Mouse (Mus musculus): ENCODE measurements at regions not wholly inside any gene's neighbourhood (a gene's known extent, or its start where the extent isn't known, plus 50 kb on each side); places are given as distances from the start of the nearest gene placed in this dataset.

- H3K27me3 ChIP-seq (ENCODE audit: insufficient read depth, low read length), result no peaks in the 10 kb centered on the region
- no peak overlapping the region for H3K4me3 ChIP-seq (replicated peaks; ENCODE audit: low read depth, low read length)
- H3K9me3 ChIP-seq (replicated peaks; ENCODE audit: low read length), result no peaks in the 10 kb centered on the region
- no peak overlapping the region for H3K9ac ChIP-seq (ENCODE audit: low read depth, low read length)
- no peaks in the 10 kb centered on the region for H3K36me3 ChIP-seq (ENCODE audit: insufficient read depth, low read length)
- no peak for TF ChIP-seq CTCF (IDR thresholded peaks at IDR 0.05; ENCODE audit: low read depth)
- no peak overlapping the region for H3K27ac ChIP-seq
- 91% methylated on average over 9 of the region's 9 CpGs for WGBS
- H3K4me1 ChIP-seq (replicated peaks; ENCODE audit: insufficient read depth, low read length), result no peaks in the 10 kb centered on the region
- DNase-seq (ENCODE audit: low spot score) (no peak), ATAC-seq (replicated peaks; ENCODE audit: low FRiP score, low read depth) (no peak)
- H3K4me2 ChIP-seq (ENCODE audit: low read length), result no peak overlapping the region
Observed at GRCm38 (mm10) chr10:9044746-9045370, 159.0 kb upstream of the Sash1 start.

DNA sequence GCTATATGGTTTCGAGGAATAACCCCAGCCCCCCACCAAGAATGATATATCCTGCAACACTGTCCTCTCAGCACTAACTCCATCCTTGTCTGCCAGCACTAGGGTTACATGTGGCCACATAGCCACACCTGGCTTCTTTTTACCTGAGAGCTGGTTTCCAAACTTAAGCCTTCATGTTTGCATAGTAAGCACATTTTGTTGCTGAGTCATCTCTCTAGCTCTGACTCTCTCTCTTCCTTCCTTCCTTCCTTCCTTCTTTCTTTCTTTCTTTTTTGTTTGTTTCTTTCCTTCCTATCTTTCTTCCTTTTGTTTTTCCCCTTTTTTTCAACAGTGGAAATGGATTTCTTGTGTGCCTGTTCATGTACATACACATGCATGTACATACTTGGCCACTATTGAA lies 157.6 kb upstream of the Sash1 start:
- Histone ChIP-seq H3K4me1 (replicated peaks; ENCODE audit: insufficient read depth, low read length) (no peaks in the 10 kb centered on the region), H3K36me3 (ENCODE audit: insufficient read depth, low read length) (no peaks in the 10 kb centered on the region), H3K4me3 (replicated peaks; ENCODE audit: low read depth, low read length) (no peak overlapping the region), H3K27me3 (ENCODE audit: insufficient read depth, low read length) (no peaks in the 10 kb centered on the region), H3K4me2 (ENCODE audit: low read length) (no peak overlapping the region), H3K27ac (no peak overlapping the region), H3K9ac (ENCODE audit: low read depth, low read length) (no peak overlapping the region), H3K9me3 (replicated peaks; ENCODE audit: low read length) (no peaks in the 10 kb centered on the region)
- WGBS, result 94% methylated on average over 1 of the region's 1 CpGs
- DNase-seq (ENCODE audit: low spot score) (no peak), ATAC-seq (replicated peaks; ENCODE audit: low FRiP score, low read depth) (no peak)
- TF ChIP-seq CTCF (IDR thresholded peaks at IDR 0.05; ENCODE audit: low read depth), result no peak

GRCm38 (mm10) chr10:9030486-9030885 lies 144.6 kb upstream of the Sash1 start:
- H3K27ac ChIP-seq, result no peak overlapping the region
- H3K4me1 ChIP-seq (replicated peaks; ENCODE audit: insufficient read depth, low read length), result no peaks in the 10 kb centered on the region
- no peak overlapping the region for H3K4me2 ChIP-seq (ENCODE audit: low read length)
- no peaks in the 10 kb centered on the region for H3K9me3 ChIP-seq (replicated peaks; ENCODE audit: low read length)
- H3K9ac ChIP-seq (ENCODE audit: low read depth, low read length), result no peak overlapping the region
- TF ChIP-seq CTCF (IDR thresholded peaks at IDR 0.05; ENCODE audit: low read depth), result no peak
- no peak for ATAC-seq (replicated peaks; ENCODE audit: low FRiP score, low read depth)
- WGBS, result 86% methylated on average over 6 of the region's 6 CpGs
- no peak for DNase-seq (ENCODE audit: low spot score)
- H3K4me3 ChIP-seq (replicated peaks; ENCODE audit: low read depth, low read length), result no peak overlapping the region
- no peaks in the 10 kb centered on the region for H3K36me3 ChIP-seq (ENCODE audit: insufficient read depth, low read length)
- no peaks in the 10 kb centered on the region for H3K27me3 ChIP-seq (ENCODE audit: insufficient read depth, low read length)

DNA sequence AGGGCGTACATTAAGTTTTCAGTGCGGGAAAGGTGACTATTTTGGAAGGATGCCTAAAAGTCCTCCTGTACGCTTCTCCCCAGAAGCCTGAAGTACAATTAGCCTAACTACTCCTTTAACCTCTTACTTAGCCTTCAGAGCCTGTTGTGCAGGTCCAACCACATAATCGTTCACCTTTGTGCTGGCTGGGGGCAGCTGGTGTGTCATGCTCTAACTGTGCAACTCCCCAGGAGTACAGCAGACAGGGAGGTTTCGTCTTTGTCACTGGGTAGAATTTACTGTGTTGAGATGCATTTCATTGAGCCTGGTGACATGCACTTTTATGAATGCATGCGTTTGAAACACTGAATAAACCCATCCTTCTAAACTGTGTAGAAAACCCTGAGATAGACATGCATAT lies 143.6 kb upstream of the Sash1 start:
- Histone ChIP-seq H3K27ac (no peak overlapping the region), H3K4me2 (ENCODE audit: low read length) (no peak overlapping the region), H3K9ac (ENCODE audit: low read depth, low read length) (no peak overlapping the region), H3K27me3 (ENCODE audit: insufficient read depth, low read length) (no peaks in the 10 kb centered on the region), H3K9me3 (replicated peaks; ENCODE audit: low read length) (no peaks in the 10 kb centered on the region), H3K4me3 (replicated peaks; ENCODE audit: low read depth, low read length) (no peak overlapping the region), H3K4me1 (replicated peaks; ENCODE audit: insufficient read depth, low read length) (no peaks in the 10 kb centered on the region), H3K36me3 (ENCODE audit: insufficient read depth, low read length) (no peaks in the 10 kb centered on the region)
- 54% methylated on average over 6 of the region's 6 CpGs for WGBS
- DNase-seq (ENCODE audit: low spot score) (no peak), ATAC-seq (replicated peaks; ENCODE audit: low FRiP score, low read depth) (no peak)
- TF ChIP-seq CTCF (IDR thresholded peaks at IDR 0.05; ENCODE audit: low read depth), result no peak

DNA sequence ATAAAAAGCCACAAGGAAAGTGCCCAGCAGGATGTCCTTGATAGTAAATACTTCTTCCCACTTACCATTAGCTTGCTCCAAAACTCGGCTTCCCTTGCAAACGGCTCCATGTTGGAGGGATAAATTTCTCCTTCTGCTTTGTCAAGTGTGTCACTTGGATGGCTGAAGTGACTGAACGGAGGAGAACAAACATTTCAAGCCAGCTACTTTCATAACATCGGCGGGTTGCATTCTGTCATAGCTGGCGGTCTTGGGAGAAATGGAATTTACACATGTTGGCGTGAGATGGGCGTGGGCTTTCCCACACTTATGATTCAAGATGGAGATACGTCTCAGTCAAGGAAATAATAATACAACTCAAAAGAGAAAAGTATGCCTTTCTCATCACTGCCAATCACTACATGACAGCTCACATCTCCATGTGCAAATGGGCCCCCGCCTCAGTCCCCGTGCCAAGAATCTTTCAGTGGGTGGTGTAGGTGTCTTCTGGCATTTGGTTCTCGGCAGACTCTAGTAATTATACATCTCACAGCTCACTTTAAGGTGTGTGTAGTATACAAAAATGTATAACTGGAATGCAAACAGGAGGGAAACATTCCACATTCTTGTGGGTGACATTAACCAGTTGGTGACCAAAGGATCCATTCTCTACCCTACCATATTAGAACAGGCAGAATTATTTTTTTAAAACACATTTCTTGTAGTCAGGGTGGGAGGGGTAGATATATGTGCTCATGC lies 141.4 kb upstream of the Sash1 start:
- H3K27ac ChIP-seq, result no peak overlapping the region
- no peaks in the 10 kb centered on the region for H3K36me3 ChIP-seq (ENCODE audit: insufficient read depth, low read length)
- H3K4me1 ChIP-seq (replicated peaks; ENCODE audit: insufficient read depth, low read length), result no peaks in the 10 kb centered on the region
- WGBS, result 82% methylated on average over 12 of the region's 12 CpGs
- ATAC-seq (replicated peaks; ENCODE audit: low FRiP score, low read depth) (no peak), DNase-seq (ENCODE audit: low spot score) (no peak)
- no peak for TF ChIP-seq CTCF (IDR thresholded peaks at IDR 0.05; ENCODE audit: low read depth)
- H3K4me3 ChIP-seq (replicated peaks; ENCODE audit: low read depth, low read length), result no peak overlapping the region
- no peaks in the 10 kb centered on the region for H3K27me3 ChIP-seq (ENCODE audit: insufficient read depth, low read length)
- H3K4me2 ChIP-seq (ENCODE audit: low read length), result no peak overlapping the region
- H3K9me3 ChIP-seq (replicated peaks; ENCODE audit: low read length), result no peaks in the 10 kb centered on the region
- H3K9ac ChIP-seq (ENCODE audit: low read depth, low read length), result no peak overlapping the region

GRCm38 (mm10) chr10:9014810-9015505 lies 129.1 kb upstream of the Sash1 start:
- 73% methylated on average over 11 of the region's 11 CpGs for WGBS
- H3K27ac ChIP-seq, result no peak overlapping the region
- no peaks in the 10 kb centered on the region for H3K4me1 ChIP-seq (replicated peaks; ENCODE audit: insufficient read depth, low read length)
- no peaks in the 10 kb centered on the region for H3K36me3 ChIP-seq (ENCODE audit: insufficient read depth, low read length)
- H3K27me3 ChIP-seq (ENCODE audit: insufficient read depth, low read length), result no peaks in the 10 kb centered on the region
- H3K9me3 ChIP-seq (replicated peaks; ENCODE audit: low read length), result no peaks in the 10 kb centered on the region
- H3K9ac ChIP-seq (ENCODE audit: low read depth, low read length), result no peak overlapping the region
- DNase-seq (ENCODE audit: low spot score), result no peak
- H3K4me3 ChIP-seq (replicated peaks; ENCODE audit: low read depth, low read length), result no peak overlapping the region
- ATAC-seq (replicated peaks; ENCODE audit: low FRiP score, low read depth), result no peak
- H3K4me2 ChIP-seq (ENCODE audit: low read length), result no peak overlapping the region
- no peak for TF ChIP-seq CTCF (IDR thresholded peaks at IDR 0.05; ENCODE audit: low read depth)
